Mouse (Mus musculus) macrophage (primary cell): Measurements from ENCODE around the gene Iqsec1. TPM values are rescaled to one million over a fixed set of nuclear protein-coding genes. Genes with fewer than 3 reads are reported as not detected.

Experiments
- H3K27ac ChIP-seq: fragments of 350-480 bp; formaldehyde crosslinking; 2 replicates; pipeline ENCODE4 v1.9.0; 2021
- H3K36me3 ChIP-seq: fragments of 350-480 bp; formaldehyde crosslinking; 2 replicates; pipeline ENCODE4 v1.9.0; 2021; ENCODE audit errors: inconsistent target
- H3K4me3 ChIP-seq: fragments of 350-480 bp; formaldehyde crosslinking; 2 replicates; pipeline ENCODE4 v1.9.0; 2021; ENCODE audit errors: inconsistent target
- H3K79me2 ChIP-seq: fragments of 350-480 bp; formaldehyde crosslinking; 2 replicates; pipeline ENCODE4 v1.9.0; 2021; ENCODE audit errors: inconsistent target
- WGBS: methylation state at CpG from one replicate; pipeline ENCODE4 v1.1.7; 2026; ENCODE audit warnings: inconsistent platforms; ENCODE audit not compliant: missing documents; 5-methylcytosine and 5-hydroxymethylcytosine counted together
- polyA plus RNA-seq: library from polyadenylated mRNA; stranded (reverse); fragments of 250-400 nt; gene quantifications from 3 replicates; pipeline ENCODE4 v1.2.4, GENCODE M21; 2018; ENCODE audit warnings: inconsistent platforms

Iqsec1 gene
- polyA plus RNA-seq, 1 experiment from 2014 or later = 135 TPM

DNA sequence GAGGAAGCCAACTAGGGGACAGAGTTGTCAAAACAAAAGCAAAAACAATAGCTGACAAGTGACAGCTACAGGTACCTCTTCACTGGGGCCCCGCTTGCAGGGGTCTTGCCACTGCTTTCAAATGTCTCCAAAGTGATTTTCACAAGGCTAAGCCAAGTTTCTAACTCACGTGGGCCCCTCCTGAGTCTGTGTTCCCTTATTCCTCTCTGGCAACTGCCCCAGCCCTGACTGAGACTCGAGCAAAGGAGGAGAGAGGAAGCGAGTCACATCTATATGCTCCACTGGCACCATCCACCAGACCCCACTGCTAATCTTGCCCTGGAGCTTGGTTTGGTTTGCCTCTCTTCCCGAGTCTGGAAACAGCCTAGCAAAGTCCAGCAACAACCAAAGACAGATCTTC is 227.6 kb downstream of the Iqsec1 start:
- no peak overlapping the region for H3K27ac ChIP-seq
- H3K79me2 ChIP-seq = peaks cover 11% of the 10 kb centered on the region
- WGBS = 46% methylated on average over 5 of the region's 5 CpGs
- no peaks in the 10 kb centered on the region for H3K36me3 ChIP-seq
- no peak overlapping the region for H3K4me3 ChIP-seq

DNA sequence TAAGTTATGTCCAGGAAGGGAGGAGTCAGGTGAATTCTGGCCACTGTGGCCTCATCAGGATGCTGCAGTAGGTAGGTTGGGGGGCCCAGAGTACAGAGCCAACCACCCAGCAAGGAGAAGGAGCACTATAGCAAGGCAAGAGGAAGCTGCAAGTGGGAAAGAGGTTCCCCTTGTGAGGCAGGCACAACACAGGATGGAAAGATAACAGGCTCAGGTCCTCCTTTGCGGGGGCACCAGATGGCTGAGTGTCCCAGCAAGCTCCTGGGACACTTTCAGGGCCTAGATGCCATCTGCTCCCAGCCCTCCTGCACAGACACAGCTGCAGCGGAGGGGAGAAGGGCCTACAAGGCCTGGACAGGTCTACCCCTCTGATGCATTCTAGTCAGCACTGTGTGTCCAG is 228.7 kb downstream of the Iqsec1 start:
- Histone ChIP-seq H3K79me2 (peaks cover 22% of the 10 kb centered on the region), H3K36me3 (no peaks in the 10 kb centered on the region), H3K4me3 (no peak overlapping the region), H3K27ac (no peak overlapping the region)
- 75% methylated on average over 2 of the region's 2 CpGs for WGBS

DNA sequence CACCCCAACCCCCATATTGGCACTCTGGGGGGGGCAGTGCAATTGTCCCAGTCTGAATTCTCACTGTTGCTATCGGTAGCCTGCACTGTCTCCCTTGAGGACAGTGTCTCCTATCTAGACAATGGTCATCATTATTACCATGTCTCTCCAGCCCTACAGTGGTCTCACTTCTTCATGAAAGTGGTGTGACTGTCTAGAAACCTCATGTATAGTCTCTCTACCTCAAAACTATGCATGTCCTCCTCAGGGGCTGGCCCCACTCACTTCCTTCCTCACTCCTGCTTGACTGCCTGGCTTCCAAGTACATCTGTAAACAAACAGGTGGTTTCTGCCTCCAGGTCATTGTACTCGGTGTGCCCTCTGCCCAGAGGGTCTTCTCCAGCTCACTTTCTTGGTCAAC is 230.3 kb downstream of the Iqsec1 start:
- Histone ChIP-seq H3K36me3 (no peaks in the 10 kb centered on the region), H3K4me3 (no peak overlapping the region), H3K27ac (no peak overlapping the region), H3K79me2 (peaks cover 38% of the 10 kb centered on the region)
- WGBS = 88% methylated on average over 2 of the region's 2 CpGs

DNA sequence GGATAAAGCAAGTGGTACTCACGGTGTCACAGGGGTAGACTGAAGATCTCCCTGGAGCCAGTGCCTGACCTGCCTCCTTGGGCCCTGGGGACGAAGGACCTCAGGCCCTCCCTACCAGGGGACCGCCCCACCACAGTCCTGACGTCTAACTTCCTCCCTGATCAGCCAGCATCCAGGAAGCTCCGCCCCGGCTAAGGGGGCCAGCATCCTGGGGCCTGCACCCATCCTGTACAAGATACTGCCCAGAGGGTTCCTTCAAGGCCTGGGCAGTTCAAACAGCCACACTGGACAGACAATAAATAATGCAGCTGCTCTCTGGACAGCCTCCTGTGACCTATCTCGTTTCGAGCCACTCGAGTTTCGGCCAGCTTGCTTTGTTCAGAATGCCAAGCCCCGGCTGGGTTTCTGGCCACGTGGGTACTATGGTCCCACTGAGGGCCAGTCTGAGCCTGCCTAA is 231.0 kb downstream of the Iqsec1 start:
- Histone ChIP-seq H3K27ac (peak overlapping the region; percentile 75), H3K4me3 (peak overlapping the region; percentile 45), H3K79me2 (peaks cover 45% of the 10 kb centered on the region), H3K36me3 (no peaks in the 10 kb centered on the region)
- WGBS = 38% methylated on average over 12 of the region's 12 CpGs

DNA sequence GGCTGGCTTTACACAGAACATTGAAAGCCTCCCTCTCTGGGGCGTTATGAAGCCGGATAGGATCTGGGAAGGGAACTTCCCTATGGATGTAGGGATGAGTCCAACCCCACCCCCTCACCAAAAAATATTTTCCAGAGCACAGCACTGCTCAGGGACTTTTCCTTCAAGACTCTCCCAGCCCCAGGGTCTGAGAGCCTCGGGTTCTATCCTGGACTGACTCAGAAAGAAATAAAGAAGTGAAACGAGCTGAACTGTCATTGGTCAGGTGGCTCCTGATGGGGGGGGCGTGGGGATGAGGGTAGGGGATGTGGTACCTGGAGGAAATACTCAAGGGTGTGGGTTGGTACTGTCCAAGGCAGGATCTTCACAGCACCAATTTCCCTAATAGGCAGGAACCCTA is 231.9 kb downstream of the Iqsec1 start:
- WGBS = 30% methylated on average over 5 of the region's 5 CpGs
- Histone ChIP-seq H3K36me3 (no peaks in the 10 kb centered on the region), H3K4me3 (peak overlapping the region; percentile 45), H3K27ac (peak overlapping the region; percentile 75), H3K79me2 (peaks cover 54% of the 10 kb centered on the region)

DNA sequence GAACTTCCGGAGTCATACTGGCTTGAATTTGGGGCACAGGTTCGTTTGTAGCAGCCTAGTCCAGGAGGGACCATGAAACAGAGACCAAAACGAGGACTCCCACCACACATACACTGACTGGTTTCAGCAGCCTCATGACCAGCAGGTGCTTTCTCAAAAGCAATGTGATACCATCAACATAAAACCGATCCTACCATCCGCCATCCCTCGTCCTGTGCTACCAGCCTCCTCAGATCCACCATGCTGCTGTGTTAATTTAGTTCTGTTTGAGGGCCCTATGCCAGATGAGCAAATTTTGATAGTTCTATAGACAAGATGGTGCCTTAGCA is 232.9 kb downstream of the Iqsec1 start:
- Histone ChIP-seq H3K4me3 (no peak overlapping the region), H3K27ac (peak overlapping the region; percentile 75), H3K79me2 (peaks cover 64% of the 10 kb centered on the region), H3K36me3 (no peaks in the 10 kb centered on the region)
- WGBS = 95% methylated on average over 6 of the region's 6 CpGs

DNA sequence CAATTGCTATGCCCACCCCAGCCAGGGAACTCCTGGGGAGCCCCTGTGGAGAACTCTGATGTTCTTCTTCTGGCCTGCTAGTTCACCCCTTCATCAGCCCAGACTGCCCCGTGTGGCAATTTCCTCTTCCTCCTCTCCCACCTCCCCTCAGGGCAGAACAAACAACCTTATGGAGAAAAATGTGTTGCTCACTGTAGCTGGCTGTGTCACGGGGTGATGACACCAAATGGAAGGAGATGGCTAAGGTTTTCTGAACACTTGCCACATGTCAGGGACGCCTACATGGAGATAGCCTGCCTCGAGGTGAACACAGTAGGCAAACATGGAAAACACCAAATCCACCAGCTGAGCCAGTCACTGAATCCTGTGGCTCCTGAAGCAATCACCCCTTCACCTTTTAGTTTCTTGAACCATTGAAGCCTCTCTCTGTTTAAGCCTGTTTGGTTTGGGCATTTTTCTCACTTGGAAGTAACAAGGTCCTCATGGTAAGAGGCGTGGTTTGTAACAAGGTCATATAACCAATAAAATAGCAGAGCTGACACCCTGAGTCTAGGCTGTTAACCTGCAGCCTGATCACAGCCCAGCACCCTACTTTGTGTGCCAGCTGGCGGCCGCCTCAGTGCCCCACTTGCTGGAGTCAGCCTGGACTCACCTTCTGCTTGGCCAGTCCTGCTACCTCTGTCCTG is 233.4 kb downstream of the Iqsec1 start:
- H3K79me2 ChIP-seq = peaks cover 69% of the 10 kb centered on the region
- 49% methylated on average over 7 of the region's 7 CpGs for WGBS
- peak overlapping the region; percentile 75 for H3K27ac ChIP-seq
- H3K36me3 ChIP-seq = no peaks in the 10 kb centered on the region
- no peak overlapping the region for H3K4me3 ChIP-seq

DNA sequence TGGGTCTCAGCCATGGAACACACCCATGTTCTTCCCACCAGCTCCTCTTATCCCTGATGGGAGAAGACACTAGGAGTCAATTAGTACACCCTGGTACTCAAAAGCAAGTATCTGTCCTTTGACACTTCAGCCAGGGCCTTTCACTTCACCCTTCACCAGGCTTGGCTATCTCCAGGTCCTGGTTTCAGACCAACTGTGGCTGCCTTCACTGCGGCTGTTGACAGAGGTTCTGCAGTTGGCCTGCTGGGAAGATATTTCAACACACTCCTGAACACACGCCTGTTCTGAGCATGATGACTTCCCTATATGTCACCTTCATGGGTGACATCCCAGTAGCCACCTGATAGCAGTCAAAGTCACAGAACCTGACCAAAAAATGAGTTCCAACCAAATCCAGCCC is 234.4 kb downstream of the Iqsec1 start:
- Histone ChIP-seq H3K4me3 (no peak overlapping the region), H3K36me3 (no peaks in the 10 kb centered on the region), H3K79me2 (peaks cover 79% of the 10 kb centered on the region), H3K27ac (0 out of 2 replicates have a peak overlapping the region, but pooled peaks have one; percentile 75)
- 33% methylated on average over 2 of the region's 2 CpGs for WGBS

DNA sequence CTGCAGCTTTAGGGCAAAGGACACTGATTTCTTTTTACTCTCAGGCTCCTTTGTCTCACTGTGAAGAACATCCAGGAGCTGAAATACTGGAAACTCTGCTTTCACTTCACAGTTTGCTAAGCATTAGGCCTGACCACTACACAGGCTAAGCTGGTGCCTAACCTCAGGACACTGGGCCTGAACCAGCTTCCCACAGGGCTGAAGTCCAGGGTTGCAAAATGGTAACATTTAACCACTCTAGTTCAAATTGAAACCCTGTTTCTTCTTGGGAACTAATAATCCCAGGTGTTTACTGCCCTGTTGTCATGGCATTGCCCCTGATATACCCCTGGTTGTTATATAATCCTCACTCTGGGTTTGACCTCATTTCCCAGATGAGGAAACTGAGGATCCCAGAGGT is 234.8 kb downstream of the Iqsec1 start:
- Histone ChIP-seq H3K36me3 (no peaks in the 10 kb centered on the region), H3K4me3 (no peak overlapping the region), H3K27ac (no peak overlapping the region), H3K79me2 (peaks cover 83% of the 10 kb centered on the region)

DNA sequence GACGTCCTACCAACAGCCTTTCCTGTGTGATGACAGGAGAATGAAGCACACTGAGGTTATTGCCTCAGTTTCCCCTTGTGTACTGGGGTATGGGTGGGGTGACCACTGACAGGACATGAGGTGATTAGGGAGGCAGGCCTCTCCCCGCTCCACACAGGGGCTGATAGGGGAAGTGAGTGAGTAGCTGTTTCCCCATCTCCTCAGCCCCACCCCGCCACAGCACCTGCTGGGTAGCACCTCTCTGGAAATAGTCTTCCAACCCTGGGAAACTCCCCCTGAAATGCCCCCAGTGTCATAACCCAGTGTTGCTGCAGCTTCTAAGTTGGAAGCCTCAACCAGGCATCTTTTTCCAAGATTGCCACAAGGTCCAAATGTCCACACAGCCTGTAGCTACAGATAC is 236.9 kb downstream of the Iqsec1 start:
- H3K4me3 ChIP-seq = no peak overlapping the region
- peaks cover 100% of the 10 kb centered on the region for H3K79me2 ChIP-seq
- WGBS = 49% methylated on average over 3 of the region's 3 CpGs
- no peaks in the 10 kb centered on the region; the same call in 1 of the 2 replicates for H3K36me3 ChIP-seq
- no peak overlapping the region for H3K27ac ChIP-seq

DNA sequence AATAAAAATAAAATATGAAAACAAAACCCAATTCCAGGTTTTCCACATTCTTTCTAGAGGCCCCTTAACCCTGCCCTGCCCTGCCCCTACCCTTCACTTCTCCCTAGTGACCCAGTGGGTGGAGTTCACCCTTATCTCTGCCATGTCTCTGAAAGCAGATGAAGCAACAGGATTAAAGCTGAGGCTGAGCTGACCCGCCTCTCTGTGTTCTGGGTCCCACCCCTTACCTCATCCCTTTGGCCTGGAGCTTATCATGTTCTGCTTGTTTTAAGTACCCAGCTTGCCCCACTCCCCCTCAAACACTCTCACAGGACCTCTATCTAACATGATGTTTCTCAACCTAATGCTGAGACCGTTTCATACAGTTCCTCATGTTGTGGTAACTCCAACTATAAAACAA is 238.4 kb downstream of the Iqsec1 start:
- Histone ChIP-seq H3K36me3 (no peaks in the 10 kb centered on the region; the same call in 1 of the 2 replicates), H3K27ac (no peak overlapping the region), H3K79me2 (peaks cover 100% of the 10 kb centered on the region), H3K4me3 (no peak overlapping the region)
- WGBS = 57% methylated on average over 2 of the region's 2 CpGs

DNA sequence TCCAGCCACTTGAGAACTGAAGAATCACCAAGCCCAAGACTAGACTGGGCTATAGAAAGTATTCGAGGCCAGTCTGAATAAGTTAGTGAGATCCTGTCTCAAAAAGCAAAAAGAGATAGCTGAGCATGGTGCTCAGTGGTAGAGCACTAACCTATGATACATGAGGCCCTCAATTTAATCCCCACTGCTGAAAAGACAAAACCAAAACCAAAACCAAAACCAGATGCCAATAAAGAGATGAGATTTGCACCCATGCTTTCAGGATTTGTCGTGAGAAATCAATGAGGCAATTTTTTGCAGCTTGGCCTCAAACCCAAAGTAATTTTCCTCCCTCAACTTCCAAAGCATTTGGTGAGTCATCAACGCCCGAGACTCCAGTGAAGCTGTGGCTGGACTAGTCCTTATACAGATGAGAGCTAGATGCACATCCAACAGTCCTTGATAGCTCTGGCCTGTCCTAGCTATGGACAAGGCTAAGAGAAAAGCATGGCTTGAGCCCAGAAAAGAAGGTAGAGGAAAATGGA is 239.0 kb downstream of the Iqsec1 start:
- Histone ChIP-seq H3K4me3 (no peak overlapping the region), H3K79me2 (peaks cover 100% of the 10 kb centered on the region), H3K27ac (no peak overlapping the region), H3K36me3 (no peaks in the 10 kb centered on the region; the same call in 1 of the 2 replicates)
- 79% methylated on average over 4 of the region's 4 CpGs for WGBS

DNA sequence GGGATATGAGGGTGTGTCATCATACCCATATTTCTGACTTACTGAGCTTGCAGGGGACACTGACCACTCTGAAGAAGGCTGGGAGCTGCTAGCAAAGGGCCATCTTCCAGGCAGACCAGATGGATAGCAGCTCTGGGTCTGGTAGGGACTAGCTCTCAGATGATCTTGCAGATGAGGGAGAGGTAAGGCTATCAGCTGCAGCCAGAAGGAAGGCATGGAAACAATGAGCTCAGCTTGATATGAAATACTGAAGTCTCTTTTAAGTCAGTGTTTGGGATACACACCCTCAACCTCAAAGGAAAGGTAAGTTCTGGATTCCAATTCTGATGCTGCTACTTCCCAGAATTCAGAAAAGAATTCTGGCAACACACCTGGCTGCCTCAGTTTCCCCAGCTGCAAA is 239.5 kb downstream of the Iqsec1 start:
- Histone ChIP-seq H3K79me2 (peaks cover 100% of the 10 kb centered on the region), H3K27ac (no peak overlapping the region), H3K36me3 (no peaks in the 10 kb centered on the region; the same call in 1 of the 2 replicates), H3K4me3 (no peak overlapping the region)

DNA sequence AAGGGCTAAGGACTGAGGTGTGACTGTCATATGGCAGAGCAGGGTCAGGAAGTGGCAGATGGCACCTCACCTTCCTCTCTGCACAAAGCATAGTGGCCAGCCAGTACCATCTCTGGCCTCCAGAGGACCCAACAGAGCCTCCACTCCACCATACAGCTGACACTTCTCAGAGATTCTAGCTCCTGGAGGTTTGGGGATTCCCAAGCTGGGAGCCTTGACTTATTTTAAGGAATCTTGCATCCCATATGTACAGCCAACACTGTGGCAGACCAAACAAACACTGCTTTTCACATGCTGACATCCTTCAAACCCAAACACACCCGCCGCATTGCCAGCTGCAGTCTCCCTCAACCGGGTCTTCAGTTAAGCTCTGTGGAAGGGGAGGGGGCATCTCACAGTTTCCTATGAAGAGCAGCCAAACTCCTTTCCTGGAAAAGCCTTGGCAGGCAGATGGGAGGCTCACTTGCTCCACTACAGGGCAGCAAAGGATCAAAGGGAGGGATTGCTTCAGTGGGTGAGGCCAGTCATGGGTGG is 242.1 kb downstream of the Iqsec1 start:
- no peaks in the 10 kb centered on the region; the same call in 1 of the 2 replicates for H3K36me3 ChIP-seq

DNA sequence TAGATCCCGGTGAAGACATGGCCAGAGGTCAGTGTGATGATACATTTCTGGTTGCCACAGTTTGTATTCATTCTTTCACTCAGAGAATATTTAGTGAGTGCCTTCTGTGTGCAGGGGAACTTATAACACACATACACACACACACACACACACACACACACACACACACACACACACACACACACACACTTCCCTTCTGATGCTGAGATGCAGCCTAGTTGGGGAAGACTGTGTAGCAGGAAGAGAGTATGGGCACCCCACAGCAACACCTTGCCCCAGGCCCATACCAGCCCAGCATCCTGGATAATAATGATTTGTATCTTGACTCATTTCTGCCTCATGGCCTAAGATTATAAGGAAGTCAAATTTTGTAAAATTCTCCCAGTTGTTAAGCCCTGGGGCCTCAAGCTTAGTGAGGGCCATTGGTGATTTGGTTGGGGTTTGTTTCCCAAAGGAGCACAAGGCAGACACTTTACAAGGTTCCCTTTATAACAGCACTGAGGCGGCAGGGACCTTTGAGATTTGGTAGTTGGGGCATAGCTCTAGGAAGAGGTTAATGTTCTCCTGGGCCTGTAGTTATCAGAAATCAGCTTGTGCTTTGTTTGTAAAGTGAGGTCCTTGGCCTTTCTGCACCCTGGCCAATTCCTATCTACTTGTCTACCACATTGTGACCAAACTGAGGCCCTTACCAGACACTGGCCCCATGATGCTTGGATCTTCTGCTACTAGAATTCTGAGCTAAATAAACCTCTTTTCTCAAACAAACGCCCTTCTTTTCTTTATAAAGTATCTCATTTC is 242.9 kb downstream of the Iqsec1 start:
- H3K79me2 ChIP-seq = peaks cover 93% of the 10 kb centered on the region
- H3K27ac ChIP-seq = no peak overlapping the region
- no peak overlapping the region for H3K4me3 ChIP-seq
- 91% methylated on average over 3 of the region's 3 CpGs for WGBS
- no peaks in the 10 kb centered on the region; the same call in 1 of the 2 replicates for H3K36me3 ChIP-seq

More for the DNA sequence above, 242.1 kb downstream of the Iqsec1 start:
- H3K4me3 ChIP-seq = no peak overlapping the region
- H3K79me2 ChIP-seq = peaks cover 100% of the 10 kb centered on the region
- WGBS = 100% methylated on average over 3 of the region's 3 CpGs
- H3K27ac ChIP-seq = no peak overlapping the region
